Mouse (Mus musculus) ES-Bruce4 (cell line): ENCODE data around the gene Brms1. TPM values are rescaled to one million over a fixed set of nuclear protein-coding genes. Genes with fewer than 3 reads are reported as not detected.
A peak's percentile ranks its signal among the peaks of the same experiment; 100 is the strongest.

Experiments
- H3K27ac ChIP-seq: 2 replicates; pipeline ENCODE4 v1.5.1; 2012; ENCODE audit warnings: low read length, inconsistent platforms; ENCODE audit not compliant: insufficient read depth
- H3K27me3 ChIP-seq: 2 replicates; pipeline ENCODE4 v1.6.1; 2012; ENCODE audit warnings: mild to moderate bottlenecking, low read length, inconsistent platforms; ENCODE audit not compliant: control insufficient read depth, poor library complexity, insufficient read depth, severe bottlenecking
- H3K36me3 ChIP-seq: 2 replicates; pipeline ENCODE4 v1.6.1; 2012; ENCODE audit warnings: inconsistent platforms, mild to moderate bottlenecking, low read length, moderate library complexity; ENCODE audit not compliant: control insufficient read depth, poor library complexity, insufficient read depth, severe bottlenecking
- H3K4me1 ChIP-seq: one replicate; pipeline ENCODE4 v1.8.1; 2011; ENCODE audit warnings: low read length; ENCODE audit not compliant: control insufficient read depth, insufficient read depth
- H3K4me3 ChIP-seq: 2 replicates; pipeline ENCODE4 v1.5.1; 2011; ENCODE audit warnings: low read depth, mild to moderate bottlenecking, low read length
- H3K9ac ChIP-seq: 2 replicates; pipeline ENCODE4 v1.6.1; 2012; ENCODE audit warnings: low read depth, mild to moderate bottlenecking, inconsistent platforms; ENCODE audit not compliant: poor library complexity, severe bottlenecking
- H3K9me3 ChIP-seq: replicated peaks from 2 replicates; pipeline ENCODE4 v1.6.1; 2012; ENCODE audit warnings: mild to moderate bottlenecking, low read length, inconsistent platforms; ENCODE audit not compliant: control insufficient read depth, poor library complexity, insufficient read depth, severe bottlenecking
- CTCF ChIP-seq: IDR thresholded peaks from one replicate; pipeline ENCODE4 v1.8.1; 2011; ENCODE audit warnings: low read depth, low read length
- EP300 ChIP-seq: IDR thresholded peaks from 2 replicates; pipeline ENCODE4 v1.6.1; 2011; ENCODE audit warnings: low read depth, low read length; ENCODE audit not compliant: insufficient read depth
- POLR2A ChIP-seq: IDR thresholded peaks from one replicate; pipeline ENCODE4 v1.8.1; 2011; ENCODE audit warnings: low read length; ENCODE audit not compliant: insufficient read depth
- polyA plus RNA-seq: library from polyadenylated mRNA; stranded (reverse); fragments of >200 nt; gene quantifications from 2 replicates; pipeline ENCODE4 v1.2.4, GENCODE M21; 2011; ENCODE audit warnings: low read depth; ENCODE audit not compliant: missing spikeins, insufficient read depth, insufficient read length

Gene Brms1
- polyA plus RNA-seq, 1 experiment = 24.0 TPM

GRCm38 (mm10) chr19:5018191-5018590 lies 23.0 kb upstream of the Brms1 start:
- TF ChIP-seq POLR2A (no peak), CTCF (no peak), EP300 (no peak)
- Histone ChIP-seq H3K4me1 (peaks cover 1% of the 10 kb centered on the region), H3K9me3 (no peaks in the 10 kb centered on the region), H3K27me3 (no peaks in the 10 kb centered on the region), H3K4me3 (no peak overlapping the region), H3K36me3 (no peaks in the 10 kb centered on the region), H3K27ac (0 out of 2 replicates have a peak overlapping the region, but pooled peaks have one; percentile 32), H3K9ac (peak overlapping the region; percentile 67)

- TF ChIP-seq CTCF (no peak), POLR2A (no peak)
- Histone ChIP-seq H3K36me3 (no peaks in the 10 kb centered on the region), H3K9me3 (no peaks in the 10 kb centered on the region)
Observed at GRCm38 (mm10) chr19:5021416-5021815, 19.7 kb upstream of the Brms1 start.

GRCm38 (mm10) chr19:5023621-5024479 lies 17.3 kb upstream of the Brms1 start, which contains the start of gene Slc29a2:
Gene Slc29a2, plus strand, starts transcription at chr19:5023860.
- no peak for TF ChIP-seq CTCF
- TF ChIP-seq EP300 = no peak
- TF ChIP-seq POLR2A = peak; percentile 25
- no peaks in the 10 kb centered on the region for H3K9me3 ChIP-seq
- peak within 1 kb of the TSS; percentile 9; the same call in 1 of the 2 replicates for H3K27ac ChIP-seq
- no peaks in the 10 kb centered on the region for H3K27me3 ChIP-seq
- peaks cover 13% of the 10 kb centered on the region for H3K36me3 ChIP-seq
- peak within 1 kb of the TSS; percentile 57 for H3K9ac ChIP-seq
- H3K4me1 ChIP-seq = no peaks in the 10 kb centered on the region
- peak within 1 kb of the TSS; percentile 84 for H3K4me3 ChIP-seq

More at GRCm38 (mm10) chr19:5021416-5021815, 19.7 kb upstream of the Brms1 start:
- Histone ChIP-seq H3K27me3 (no peaks in the 10 kb centered on the region), H3K9ac (no peak overlapping the region), H3K4me3 (no peak overlapping the region), H3K27ac (no peak overlapping the region), H3K4me1 (peaks cover 1% of the 10 kb centered on the region)

- Histone ChIP-seq H3K27me3 (no peaks in the 10 kb centered on the region), H3K9ac (no peak overlapping the region), H3K36me3 (peaks cover 24% of the 10 kb centered on the region), H3K9me3 (no peaks in the 10 kb centered on the region), H3K4me3 (no peak overlapping the region), H3K4me1 (no peaks in the 10 kb centered on the region), H3K27ac (no peak overlapping the region)
- TF ChIP-seq POLR2A (no peak), CTCF (no peak), EP300 (no peak)
Observed at GRCm38 (mm10) chr19:5026111-5026510, 15.0 kb upstream of the Brms1 start.

- no peak overlapping the region for H3K9ac ChIP-seq
- no peaks in the 10 kb centered on the region for H3K9me3 ChIP-seq
- H3K36me3 ChIP-seq = peaks cover 21% of the 10 kb centered on the region
- TF ChIP-seq EP300 (no peak), CTCF (no peak), POLR2A (no peak)
- no peaks in the 10 kb centered on the region for H3K4me1 ChIP-seq
- H3K4me3 ChIP-seq = no peak overlapping the region
- no peaks in the 10 kb centered on the region for H3K27me3 ChIP-seq
- no peak overlapping the region for H3K27ac ChIP-seq
Observed at GRCm38 (mm10) chr19:5032686-5033085, 8.5 kb upstream of the Brms1 start.

- 0 out of 2 replicates have a peak, but pooled peaks cover 3% of the 10 kb centered on the region for H3K36me3 ChIP-seq
- H3K27ac ChIP-seq = no peak overlapping the region
- H3K4me3 ChIP-seq = no peak overlapping the region
- H3K9ac ChIP-seq = no peak overlapping the region
- peaks cover 2% of the 10 kb centered on the region for H3K4me1 ChIP-seq
- no peaks in the 10 kb centered on the region for H3K9me3 ChIP-seq
- H3K27me3 ChIP-seq = no peaks in the 10 kb centered on the region
- TF ChIP-seq CTCF (no peak), POLR2A (no peak), EP300 (no peak)
Observed at GRCm38 (mm10) chr19:5036577-5036976, 4.6 kb upstream of the Brms1 start.
